Mouse (Mus musculus) splenic B cell, adult 2 months (primary cell): ENCODE measurements around the gene Ppargc1a.

Source experiments
- DNase-seq: peaks from one replicate; pipeline ENCODE4 v3.0.0-alpha.2; 2011; ENCODE audit warnings: low read depth, low spot score
- H3K27me3 ChIP-seq: 2 replicates; pipeline ENCODE4 v1.6.1; 2012; ENCODE audit warnings: mild to moderate bottlenecking, low read length, moderate library complexity, mixed read lengths; ENCODE audit not compliant: control insufficient read depth, poor library complexity, insufficient read depth, severe bottlenecking
- H3K36me3 ChIP-seq: 2 replicates; pipeline ENCODE4 v1.6.1; 2012; ENCODE audit warnings: mild to moderate bottlenecking, low read length, moderate library complexity, mixed read lengths; ENCODE audit not compliant: control insufficient read depth, poor library complexity, insufficient read depth, severe bottlenecking

The Ppargc1a gene

GRCm38 (mm10) chr5:51445726-51446125 is 121.8 kb downstream of the Ppargc1a start:
- no peak for DNase-seq
- no peaks in the 10 kb centered on the region for H3K36me3 ChIP-seq
- no peaks in the 10 kb centered on the region for H3K27me3 ChIP-seq

- Histone ChIP-seq H3K27me3 (no peaks in the 10 kb centered on the region), H3K36me3 (no peaks in the 10 kb centered on the region)
- DNase-seq, result no peak
These were observed 127.8 kb downstream of the Ppargc1a start for GRCm38 (mm10) chr5:51439773-51440172.

- Histone ChIP-seq H3K27me3 (no peaks in the 10 kb centered on the region), H3K36me3 (no peaks in the 10 kb centered on the region)
- DNase-seq, result no peak
These were observed 133.6 kb downstream of the Ppargc1a start for GRCm38 (mm10) chr5:51433905-51434304.

GRCm38 (mm10) chr5:51432532-51432931 is 135.0 kb downstream of the Ppargc1a start:
- no peak for DNase-seq
- Histone ChIP-seq H3K36me3 (no peaks in the 10 kb centered on the region), H3K27me3 (no peaks in the 10 kb centered on the region)

GRCm38 (mm10) chr5:51432031-51432430 is 135.5 kb downstream of the Ppargc1a start:
- H3K36me3 ChIP-seq, result no peaks in the 10 kb centered on the region
- no peak for DNase-seq
- no peaks in the 10 kb centered on the region for H3K27me3 ChIP-seq

GRCm38 (mm10) chr5:51426406-51426805 is 141.1 kb downstream of the Ppargc1a start:
- DNase-seq, result no peak
- Histone ChIP-seq H3K36me3 (no peaks in the 10 kb centered on the region), H3K27me3 (no peaks in the 10 kb centered on the region)

GRCm38 (mm10) chr5:51416377-51416776 is 151.1 kb downstream of the Ppargc1a start:
- Histone ChIP-seq H3K27me3 (no peaks in the 10 kb centered on the region; the same call in 1 of the 2 replicates), H3K36me3 (no peaks in the 10 kb centered on the region)

GRCm38 (mm10) chr5:51415456-51415855 is 152.1 kb downstream of the Ppargc1a start:
- no peaks in the 10 kb centered on the region for H3K36me3 ChIP-seq
- no peak for DNase-seq
- no peaks in the 10 kb centered on the region; the same call in 1 of the 2 replicates for H3K27me3 ChIP-seq

More at GRCm38 (mm10) chr5:51416377-51416776, 151.1 kb downstream of the Ppargc1a start:
- no peak for DNase-seq

GRCm38 (mm10) chr5:51412303-51413117 is 155.0 kb downstream of the Ppargc1a start:
- DNase-seq, result no peak
- no peaks in the 10 kb centered on the region for H3K36me3 ChIP-seq
- H3K27me3 ChIP-seq, result no peaks in the 10 kb centered on the region; the same call in 1 of the 2 replicates

GRCm38 (mm10) chr5:51410006-51410405 is 157.5 kb downstream of the Ppargc1a start:
- DNase-seq, result no peak

GRCm38 (mm10) chr5:51406406-51406805 is 161.1 kb downstream of the Ppargc1a start:
- no peaks in the 10 kb centered on the region for H3K36me3 ChIP-seq
- H3K27me3 ChIP-seq, result no peaks in the 10 kb centered on the region
- DNase-seq, result no peak

More at GRCm38 (mm10) chr5:51410006-51410405, 157.5 kb downstream of the Ppargc1a start:
- no peaks in the 10 kb centered on the region for H3K27me3 ChIP-seq
- no peaks in the 10 kb centered on the region for H3K36me3 ChIP-seq
